Mouse (Mus musculus) cerebellum, adult 2 months (tissue): ENCODE measurements around the gene Cblb. TPM values are rescaled to one million over a fixed set of nuclear protein-coding genes. Genes with fewer than 3 reads are reported as not detected.
A peak's percentile ranks its signal among the peaks of the same experiment; 100 is the strongest.

Experiments
- DNase-seq, 2 experiments: peaks; one replicate each; pipeline ENCODE4 v3.0.0; 2021
- H3K27ac ChIP-seq: fragments of 200-500 bp; 2 replicates; pipeline ENCODE4 v1.5.1; 2012; ENCODE audit warnings: low read length, control low read depth, inconsistent platforms; ENCODE audit not compliant: insufficient read depth
- H3K27me3 ChIP-seq: fragments of 200-500 bp; 2 replicates; pipeline ENCODE4 v1.6.1; 2012; ENCODE audit warnings: inconsistent platforms, mild to moderate bottlenecking, low read length, moderate library complexity; ENCODE audit not compliant: control insufficient read depth, insufficient read depth
- H3K4me1 ChIP-seq: fragments of 200-500 bp; 2 replicates; pipeline ENCODE4 v1.6.1; 2011; ENCODE audit warnings: low read length; ENCODE audit not compliant: control insufficient read depth, insufficient read depth
- H3K4me3 ChIP-seq: fragments of 200-500 bp; replicated peaks from 2 replicates; pipeline ENCODE3; 2011; ENCODE audit warnings: mild to moderate bottlenecking, low read depth, low read length, control low read depth; ENCODE audit not compliant: insufficient read depth
- CTCF ChIP-seq: fragments of 200-500 bp; IDR thresholded peaks from 2 replicates; pipeline ENCODE4 v1.5.1; 2011; ENCODE audit warnings: low read depth, mild to moderate bottlenecking, control low read depth, low read length, moderate library complexity, borderline replicate concordance; ENCODE audit not compliant: insufficient read depth
- POLR2A ChIP-seq: fragments of 200-500 bp; IDR thresholded peaks from 2 replicates; pipeline ENCODE4 v1.6.1; 2011; ENCODE audit warnings: low read length, control low read depth, borderline replicate concordance; ENCODE audit not compliant: insufficient read depth
- WGBS: fragments of 180-500 bp; shearing (Covaris S2); methylation state at CpG from one replicate; pipeline ENCODE4 v1.1.7; 2018; 5-methylcytosine and 5-hydroxymethylcytosine counted together
- polyA plus RNA-seq: library from polyadenylated mRNA; depleted of rRNA; stranded (reverse); fragments of >200 nt; gene quantifications from 2 replicates; pipeline ENCODE4 v1.2.3, GENCODE M21; 2012

Cblb gene
- polyA plus RNA-seq, 1 experiment: 14.2 TPM

GRCm38 (mm10) chr16:52032376-52033330 lies 1.6 kb downstream of the Cblb start:
- TF ChIP-seq CTCF (no peak), POLR2A (no peak)
- 15% methylated on average over 29 of the region's 29 CpGs for WGBS
- Histone ChIP-seq H3K4me1 (peaks cover 8% of the 10 kb centered on the region; the same call in 1 of the 2 replicates), H3K27me3 (no peaks in the 10 kb centered on the region), H3K4me3 (peak overlapping the region; percentile 95), H3K27ac (no peak overlapping the region)
- peak in 1 of 2 experiments; percentile 28 for DNase-seq

- WGBS: 88% methylated on average over 4 of the region's 4 CpGs
- no peak for DNase-seq
- H3K27me3 ChIP-seq: no peaks in the 10 kb centered on the region
- H3K4me1 ChIP-seq: peaks cover 8% of the 10 kb centered on the region; the same call in 1 of the 2 replicates
- H3K27ac ChIP-seq: no peak overlapping the region
- TF ChIP-seq CTCF (no peak), POLR2A (no peak)
- H3K4me3 ChIP-seq: peak overlapping the region; percentile 18
Measured at GRCm38 (mm10) chr16:52033381-52034315, 2.6 kb downstream of the Cblb start.

GRCm38 (mm10) chr16:52034356-52034755 lies 3.3 kb downstream of the Cblb start:
- 13% methylated on average over 5 of the region's 5 CpGs for WGBS
- peak; percentile 42 to 70 for DNase-seq
- no peak for TF ChIP-seq CTCF
- Histone ChIP-seq H3K4me3 (no peak overlapping the region), H3K27ac (no peak overlapping the region), H3K4me1 (peaks cover 8% of the 10 kb centered on the region; the same call in 1 of the 2 replicates), H3K27me3 (no peaks in the 10 kb centered on the region)

GRCm38 (mm10) chr16:52036295-52036694 lies 5.3 kb downstream of the Cblb start:
- peaks cover 8% of the 10 kb centered on the region; the same call in 1 of the 2 replicates for H3K4me1 ChIP-seq
- H3K27ac ChIP-seq: no peak overlapping the region; the same call in 1 of the 2 replicates
- no peak for DNase-seq
- H3K27me3 ChIP-seq: no peaks in the 10 kb centered on the region
- TF ChIP-seq CTCF (no peak), POLR2A (no peak)
- H3K4me3 ChIP-seq: no peak overlapping the region
- WGBS: 65% methylated on average over 3 of the region's 3 CpGs

- TF ChIP-seq POLR2A (no peak), CTCF (no peak)
- DNase-seq: no peak
- Histone ChIP-seq H3K27me3 (no peaks in the 10 kb centered on the region), H3K4me3 (no peak overlapping the region), H3K27ac (no peak overlapping the region), H3K4me1 (peaks cover 4% of the 10 kb centered on the region; the same call in 1 of the 2 replicates)
- WGBS: 95% methylated on average over 4 of the region's 4 CpGs
Measured at GRCm38 (mm10) chr16:52038283-52038682, 7.3 kb downstream of the Cblb start.

GRCm38 (mm10) chr16:52038821-52039220 lies 7.8 kb downstream of the Cblb start:
- Histone ChIP-seq H3K4me3 (no peak overlapping the region), H3K4me1 (peaks cover 5% of the 10 kb centered on the region; the same call in 1 of the 2 replicates), H3K27ac (no peak overlapping the region), H3K27me3 (no peaks in the 10 kb centered on the region)
- 84% methylated on average over 2 of the region's 2 CpGs for WGBS
- DNase-seq: no peak
- TF ChIP-seq CTCF: no peak
- TF ChIP-seq POLR2A: no peak

- no peaks in the 10 kb centered on the region for H3K27me3 ChIP-seq
- H3K4me3 ChIP-seq: no peak overlapping the region
- H3K27ac ChIP-seq: no peak overlapping the region
- DNase-seq: no peak
- H3K4me1 ChIP-seq: peaks cover 2% of the 10 kb centered on the region; the same call in 1 of the 2 replicates
- WGBS: 60% methylated on average over 4 of the region's 4 CpGs
- no peak for TF ChIP-seq CTCF
- no peak for TF ChIP-seq POLR2A
Measured at GRCm38 (mm10) chr16:52040937-52041336, 9.9 kb downstream of the Cblb start.
